Mouse (Mus musculus) CH12.LX (cell line): ENCODE measurements around the gene Ly6g5b. TPM values are rescaled to one million over a fixed set of nuclear protein-coding genes. Genes with fewer than 3 reads are reported as not detected.
A peak's percentile ranks its signal among the peaks of the same experiment; 100 is the strongest.

Experiments used
- DNase-seq: peaks from one replicate; pipeline ENCODE4 v3.0.0-alpha.2; 2013; ENCODE audit errors: extremely low read depth
- H3K27ac ChIP-seq: 2 replicates; pipeline ENCODE4 v1.5.1; 2012; ENCODE audit warnings: low read depth, mild to moderate bottlenecking, control low read depth, moderate library complexity; ENCODE audit not compliant: insufficient read depth
- H3K27me3 ChIP-seq: replicated peaks from 2 replicates; pipeline ENCODE3; 2012; ENCODE audit warnings: inconsistent platforms
- H3K36me3 ChIP-seq, 2 experiments: replicated peaks in 1 of 2; 2 replicates each; pipeline versions ENCODE3 to v1.6.1; 2012; ENCODE audit warnings: inconsistent platforms in 1 of 2, low read length in 1 of 2, mild to moderate bottlenecking in 1 of 2, mixed read lengths in 1 of 2, moderate library complexity in 1 of 2; ENCODE audit not compliant: control insufficient read depth in 1 of 2, insufficient read depth in 1 of 2
- H3K4me1 ChIP-seq, 2 experiments: 2 replicates each; pipeline ENCODE4 v1.6.1; 2012; ENCODE audit warnings: inconsistent platforms in 1 of 2, moderate library complexity in 1 of 2; ENCODE audit not compliant: insufficient read depth in 2 of 2, control insufficient read depth in 1 of 2
- H3K4me2 ChIP-seq: 2 replicates; pipeline ENCODE4 v1.6.1; 2012; ENCODE audit warnings: low read depth, mild to moderate bottlenecking, control low read depth; ENCODE audit not compliant: poor library complexity, insufficient read depth, severe bottlenecking
- H3K4me3 ChIP-seq, 3 experiments: fragments of 150-350 bp in 1 of 3; sonication (generic) in 1 of 3; replicated peaks in 1 of 3; 2 replicates each; pipeline versions ENCODE3 to v1.5.1; 2011 to 2012; ENCODE audit warnings: low read depth in 2 of 3, low read length in 2 of 3, mild to moderate bottlenecking in 2 of 3, moderate library complexity in 2 of 3, control low read depth in 1 of 3, improper control_type of control experiment in 1 of 3, inconsistent platforms in 1 of 3, mixed read lengths in 1 of 3; ENCODE audit not compliant: poor library complexity in 1 of 3
- H3K79me2 ChIP-seq: replicated peaks from 2 replicates; pipeline ENCODE4 v1.6.1; 2012; ENCODE audit warnings: mild to moderate bottlenecking, moderate library complexity; ENCODE audit not compliant: control insufficient read depth, poor library complexity, insufficient read depth, severe bottlenecking; ENCODE audit errors: extremely low read depth
- H3K9ac ChIP-seq: 2 replicates; pipeline ENCODE4 v1.6.1; 2012; ENCODE audit warnings: low read depth, mild to moderate bottlenecking, control low read depth, moderate library complexity; ENCODE audit not compliant: insufficient read depth
- H3K9me3 ChIP-seq: replicated peaks from 2 replicates; pipeline ENCODE3; 2012; ENCODE audit warnings: low read length, inconsistent platforms, mixed read lengths
- BHLHE40 ChIP-seq: IDR thresholded peaks from 2 replicates; pipeline ENCODE4 v1.6.1; 2011; ENCODE audit warnings: mild to moderate bottlenecking, low read depth, low read length, improper control_type of control experiment
- CHD1 ChIP-seq: IDR thresholded peaks from 2 replicates; pipeline ENCODE4 v1.6.1; 2012; ENCODE audit warnings: low read depth, low read length, improper control_type of control experiment, inconsistent platforms
- CHD2 ChIP-seq: IDR thresholded peaks from 2 replicates; pipeline ENCODE4 v1.6.1; 2011; ENCODE audit warnings: low read length, improper control_type of control experiment
- CTCF ChIP-seq, 2 experiments: IDR thresholded peaks in 1 of 2; conservative IDR thresholded peaks in 1 of 2; 2 replicates each; pipeline ENCODE4 v1.5.1; 2011 to 2012; ENCODE audit warnings: low read depth in 2 of 2, low read length in 2 of 2, improper control_type of control experiment in 1 of 2, inconsistent platforms in 1 of 2, mild to moderate bottlenecking in 1 of 2, moderate library complexity in 1 of 2
- E2F4 ChIP-seq: IDR thresholded peaks from 2 replicates; pipeline ENCODE4 v1.6.1; 2011; ENCODE audit warnings: low read depth, low read length, improper control_type of control experiment; ENCODE audit not compliant: insufficient replicate concordance
- ELF1 ChIP-seq: IDR thresholded peaks from 2 replicates; pipeline ENCODE4 v1.6.1; 2014; ENCODE audit warnings: low read depth, mild to moderate bottlenecking, inconsistent platforms, low read length, improper control_type of control experiment
- EP300 ChIP-seq: IDR thresholded peaks from 2 replicates; pipeline ENCODE4 v1.6.1; 2011; ENCODE audit warnings: low read length, improper control_type of control experiment
- ETS1 ChIP-seq: conservative IDR thresholded peaks from 2 replicates; pipeline ENCODE4 v1.6.1; 2012; ENCODE audit warnings: low read depth, mild to moderate bottlenecking, inconsistent platforms, low read length, improper control_type of control experiment, moderate library complexity
- GABPA ChIP-seq: IDR thresholded peaks from 2 replicates; pipeline ENCODE4 v1.6.1; 2012; ENCODE audit warnings: low read depth, low read length, improper control_type of control experiment, inconsistent platforms; ENCODE audit not compliant: insufficient replicate concordance
- HCFC1 ChIP-seq: IDR thresholded peaks from 2 replicates; pipeline ENCODE4 v1.6.1; 2012; ENCODE audit warnings: low read depth, mild to moderate bottlenecking, inconsistent platforms, low read length, improper control_type of control experiment
- IRF4 ChIP-seq: IDR thresholded peaks from 2 replicates; pipeline ENCODE4 v1.6.1; 2014; ENCODE audit warnings: low read depth, mild to moderate bottlenecking, inconsistent platforms, low read length, improper control_type of control experiment
- JUN ChIP-seq: IDR thresholded peaks from 2 replicates; pipeline ENCODE4 v1.6.1; 2011; ENCODE audit warnings: low read depth, mild to moderate bottlenecking, low read length, improper control_type of control experiment, moderate library complexity; ENCODE audit not compliant: insufficient read depth
- JUND ChIP-seq: conservative IDR thresholded peaks from 2 replicates; pipeline ENCODE4 v1.6.1; 2011; ENCODE audit warnings: low read depth, low read length, improper control_type of control experiment
- KAT2A ChIP-seq: IDR thresholded peaks from 2 replicates; pipeline ENCODE4 v1.6.1; 2012; ENCODE audit warnings: low read length, improper control_type of control experiment, inconsistent platforms; ENCODE audit not compliant: insufficient replicate concordance
- MAFK ChIP-seq: IDR thresholded peaks from 2 replicates; pipeline ENCODE4 v1.6.1; 2011; ENCODE audit warnings: low read length, improper control_type of control experiment; ENCODE audit not compliant: insufficient replicate concordance
- MAX ChIP-seq: IDR thresholded peaks from 2 replicates; pipeline ENCODE4 v1.6.1; 2011; ENCODE audit warnings: low read length, improper control_type of control experiment
- MAZ ChIP-seq: IDR thresholded peaks from 2 replicates; pipeline ENCODE4 v1.6.1; 2012; ENCODE audit warnings: low read depth, mild to moderate bottlenecking, inconsistent platforms, low read length, improper control_type of control experiment, moderate library complexity
- MEF2A ChIP-seq: IDR thresholded peaks from 2 replicates; pipeline ENCODE4 v1.6.1; 2014; ENCODE audit warnings: low read depth, mild to moderate bottlenecking, inconsistent platforms, low read length, improper control_type of control experiment, borderline replicate concordance
- MXI1 ChIP-seq: IDR thresholded peaks from 2 replicates; pipeline ENCODE4 v1.6.1; 2011; ENCODE audit warnings: mild to moderate bottlenecking, low read depth, low read length, improper control_type of control experiment
- MYC ChIP-seq: IDR thresholded peaks from 2 replicates; pipeline ENCODE4 v1.6.1; 2011; ENCODE audit warnings: low read depth, mild to moderate bottlenecking, improper control_type of control experiment, low read length
- NELFE ChIP-seq: IDR thresholded peaks from 2 replicates; pipeline ENCODE4 v1.6.1; 2011; ENCODE audit warnings: low read depth, low read length, improper control_type of control experiment
- NRF1 ChIP-seq: IDR thresholded peaks from 2 replicates; pipeline ENCODE4 v1.6.1; 2014; ENCODE audit warnings: low read depth, mild to moderate bottlenecking, inconsistent platforms, low read length, improper control_type of control experiment, moderate library complexity
- PAX5 ChIP-seq: IDR thresholded peaks from 2 replicates; pipeline ENCODE4 v1.6.1; 2012; ENCODE audit warnings: low read length, inconsistent platforms, mixed read lengths
- POLR2A ChIP-seq: IDR thresholded peaks from 2 replicates; pipeline ENCODE4 v1.6.1; 2011; ENCODE audit warnings: low read depth, mild to moderate bottlenecking, improper control_type of control experiment, low read length
- POLR2AphosphoS2 ChIP-seq: IDR thresholded peaks from 2 replicates; pipeline ENCODE4 v1.6.1; 2011; ENCODE audit warnings: low read depth, low read length, improper control_type of control experiment
- RAD21 ChIP-seq: IDR thresholded peaks from 2 replicates; pipeline ENCODE4 v1.6.1; 2011; ENCODE audit warnings: low read depth, mild to moderate bottlenecking, low read length, improper control_type of control experiment, moderate library complexity
- RCOR1 ChIP-seq: conservative IDR thresholded peaks from 2 replicates; pipeline ENCODE4 v1.6.1; 2012; ENCODE audit warnings: low read depth, mild to moderate bottlenecking, inconsistent platforms, low read length, improper control_type of control experiment
- SIN3A ChIP-seq: IDR thresholded peaks from 2 replicates; pipeline ENCODE4 v1.6.1; 2012; ENCODE audit warnings: low read length, improper control_type of control experiment, inconsistent platforms
- SMC3 ChIP-seq: IDR thresholded peaks from 2 replicates; pipeline ENCODE4 v1.6.1; 2011; ENCODE audit warnings: low read depth, low read length, improper control_type of control experiment
- TBP ChIP-seq: conservative IDR thresholded peaks from 2 replicates; pipeline ENCODE4 v1.6.1; 2011; ENCODE audit warnings: low read depth, low read length, improper control_type of control experiment
- TCF12 ChIP-seq: IDR thresholded peaks from 2 replicates; pipeline ENCODE4 v1.6.1; 2014; ENCODE audit warnings: low read depth, mild to moderate bottlenecking, inconsistent platforms, low read length, improper control_type of control experiment
- UBTF ChIP-seq: IDR thresholded peaks from 2 replicates; pipeline ENCODE4 v1.6.1; 2012; ENCODE audit warnings: low read depth, mild to moderate bottlenecking, inconsistent platforms, low read length, improper control_type of control experiment, moderate library complexity
- USF1 ChIP-seq: IDR thresholded peaks from 2 replicates; pipeline ENCODE4 v1.6.1; 2014; ENCODE audit warnings: low read depth, mild to moderate bottlenecking, inconsistent platforms, low read length, improper control_type of control experiment
- USF2 ChIP-seq: conservative IDR thresholded peaks from 2 replicates; pipeline ENCODE4 v1.6.1; 2011; ENCODE audit warnings: low read depth, low read length, improper control_type of control experiment
- ZC3H11A ChIP-seq: IDR thresholded peaks from 2 replicates; pipeline ENCODE4 v1.6.1; 2012; ENCODE audit warnings: low read depth, mild to moderate bottlenecking, inconsistent platforms, low read length, improper control_type of control experiment
- ZKSCAN1 ChIP-seq: IDR thresholded peaks from 2 replicates; pipeline ENCODE4 v1.6.1; 2012; ENCODE audit warnings: low read depth, inconsistent platforms, low read length, improper control_type of control experiment, borderline replicate concordance
- ZMIZ1 ChIP-seq: IDR thresholded peaks from 2 replicates; pipeline ENCODE4 v1.6.1; 2012; ENCODE audit warnings: low read depth, mild to moderate bottlenecking, inconsistent platforms, low read length, improper control_type of control experiment
- ZNF384 ChIP-seq: IDR thresholded peaks from 2 replicates; pipeline ENCODE4 v1.6.1; 2012; ENCODE audit warnings: low read depth, low read length, improper control_type of control experiment, inconsistent platforms
- dilution Hi-C: fragments of 300-500 bp; cut with MboI; formaldehyde crosslinking; loops from 2 replicates; pipeline ENCODE4 v1.14.3; 2020; ENCODE audit warnings: low sequenced_read_pairs; ENCODE audit not compliant: extremely low pct_unique_long_range_greater_than_20kb, extremely low pct_ligation_motif_present
- in situ Hi-C: fragments of 300-500 bp; cut with MboI; formaldehyde crosslinking; loops from 3 replicates; pipeline ENCODE4 v1.14.3; 2019; ENCODE audit warnings: low sequenced_read_pairs, low pct_ligation_motif_present, low pct_unique_long_range_greater_than_20kb, mixed read lengths
- polyA plus RNA-seq: library from polyadenylated mRNA; unstranded; fragments of >175 nt; gene quantifications from 2 replicates; pipeline ENCODE4 v1.2.1, GENCODE M21; 2012; ENCODE audit warnings: low read depth; ENCODE audit not compliant: insufficient read length
- total RNA-seq, 2 experiments: library from RNA; depleted of rRNA; stranded (reverse); fragments of 300-350 nt in 1 of 2; fragments of >200 nt in 1 of 2; gene quantifications; 2 replicates each; pipeline ENCODE4 v1.2.3; 2012 to 2014

Gene Ly6g5b
- total and polyA plus RNA-seq, 3 experiments = 0.30 to 1.1 (median 0.91) TPM

DNA sequence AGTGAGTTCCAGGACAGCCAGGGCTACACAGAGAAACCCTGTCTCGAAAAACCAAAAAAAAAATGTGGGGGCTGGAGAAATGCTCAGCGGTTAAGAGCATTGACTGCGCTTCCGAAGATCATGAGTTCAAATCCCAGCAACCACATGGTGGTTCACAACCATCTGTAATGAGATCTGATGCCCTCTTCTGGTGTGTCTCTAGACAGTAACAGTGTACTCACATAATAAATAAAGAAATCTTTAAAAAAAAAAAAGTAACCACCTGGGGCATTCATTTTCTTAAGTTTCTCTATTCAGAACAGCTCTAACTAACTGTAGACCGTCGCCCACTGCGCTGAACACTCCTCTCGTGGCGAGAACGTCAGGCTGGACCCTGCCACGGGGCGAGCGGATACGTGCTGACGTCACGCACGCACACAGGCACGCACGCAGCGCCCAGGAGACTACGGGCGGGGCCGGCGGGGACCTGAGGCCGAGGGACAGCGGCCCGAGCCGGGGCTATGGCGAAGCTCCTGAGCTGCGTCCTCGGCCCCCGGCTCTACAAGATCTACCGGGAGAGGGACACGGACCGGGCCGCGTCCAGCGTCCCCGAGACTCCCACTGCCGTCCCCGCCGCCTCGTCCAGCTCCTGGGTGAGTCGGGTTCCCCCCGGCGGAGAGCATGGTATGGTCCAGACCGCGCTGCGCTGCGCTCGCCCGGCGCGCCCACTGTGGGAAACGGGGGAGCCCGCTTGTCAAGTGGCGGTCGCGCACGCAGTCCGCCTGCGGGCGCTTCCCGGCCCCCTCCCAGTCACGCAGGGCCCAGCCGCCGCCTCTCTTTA lies 26.2 kb downstream of the Ly6g5b start, which contains the start of gene Abhd16a:
Gene Abhd16a (plus strand): TSS at position 439 of the 820 bp plus-strand sequence.
- in situ Hi-C loops (no loop called here), dilution Hi-C loops (no loop called here)
- no peaks in the 10 kb centered on the region; the same call in 1 of the 2 replicates for H3K79me2 ChIP-seq
- H3K27ac ChIP-seq = peak within 1 kb of the TSS; percentile 33; the same call in 1 of the 2 replicates
- peaks cover 17% of the 10 kb centered on the region for H3K27me3 ChIP-seq
- DNase-seq = peak; percentile 91
- H3K9ac ChIP-seq = peak within 1 kb of the TSS; percentile 87
- H3K4me1 ChIP-seq = peaks cover 6 to 10% of the 10 kb centered on the region in 2 experiments
- TF ChIP-seq MAFK (no peak), MEF2A (no peak; the same call in 1 of the 2 replicates), SMC3 (no peak), CTCF (conservative IDR thresholded peaks at IDR 0.05 in 1 of 2, IDR thresholded peaks at IDR 0.05 in 1 of 2; ENCODE audit: low read depth in 2 of 2, low read length in 2 of 2) (peak in 1 of 2 experiments; percentile 36; a peak in 2 of 4 replicates), JUN (no peak), ETS1 (no peak), POLR2AphosphoS2 (0 out of 2 replicates have a peak, but pooled peaks have one; percentile 39), MXI1 (0 out of 2 replicates have a peak, but pooled peaks have one; percentile 69), ZNF384 (no peak), IRF4 (no peak), ELF1 (peak; percentile 8; the same call in 1 of the 2 replicates), EP300 (no peak), UBTF (no peak), USF1 (no peak), BHLHE40 (peak; percentile 69), NRF1 (no peak; the same call in none of the 2 replicates), NELFE (peak; percentile 75), MAX (peak; percentile 87), USF2 (no peak), MAZ (peak; percentile 68), E2F4 (no peak), KAT2A (no peak), CHD1 (peak; percentile 98), RAD21 (no peak), PAX5 (no peak), JUND (no peak), TCF12 (peak; percentile 68; the same call in 1 of the 2 replicates), HCFC1 (peak; percentile 44), TBP (no peak), MYC (peak; percentile 86), ZMIZ1 (peak; percentile 59), CHD2 (no peak), GABPA (no peak), ZKSCAN1 (no peak), ZC3H11A (no peak), SIN3A (peak; percentile 82), POLR2A (peak; percentile 85), RCOR1 (no peak)
- H3K4me3 ChIP-seq = peak within 1 kb of the TSS; percentile 61 to 70 (median 66)
- no peaks in the 10 kb centered on the region for H3K9me3 ChIP-seq
- peaks cover 13 to 34% of the 10 kb centered on the region in 2 experiments for H3K36me3 ChIP-seq
- peak within 1 kb of the TSS; percentile 87 for H3K4me2 ChIP-seq
